Mouse (Mus musculus): Measurements from ENCODE around the gene Fbxl3. TPM values are rescaled to one million over a fixed set of nuclear protein-coding genes. Genes with fewer than 3 reads are reported as not detected.

Fbxl3 gene
- total RNA-seq, 2 experiments from 2014 or later, result 40.0 to 48.0 TPM

GRCm38 (mm10) chr14:103086671-103087324, 12.6 kb downstream of the Fbxl3 start:
- ATAC-seq (replicated peaks; ENCODE audit: poor library complexity, severe bottlenecking), result 0 out of 2 replicates have a peak, but pooled peaks have one; percentile 21

- no peak for ATAC-seq (replicated peaks; ENCODE audit: poor library complexity, severe bottlenecking)
Observed at GRCm38 (mm10) chr14:103085840-103086533, 13.4 kb downstream of the Fbxl3 start.

- ATAC-seq (replicated peaks; ENCODE audit: poor library complexity, severe bottlenecking), result no peak
Observed at GRCm38 (mm10) chr14:103079209-103079977, 20.0 kb downstream of the Fbxl3 start.

- peak; percentile 62 for ATAC-seq (replicated peaks; ENCODE audit: poor library complexity, severe bottlenecking)
Observed at GRCm38 (mm10) chr14:103078006-103078912, 21.1 kb downstream of the Fbxl3 start.

GRCm38 (mm10) chr14:103077272-103078005, 21.9 kb downstream of the Fbxl3 start:
- ATAC-seq (replicated peaks; ENCODE audit: poor library complexity, severe bottlenecking), result no peak

GRCm38 (mm10) chr14:103075166-103075565, 24.2 kb downstream of the Fbxl3 start:
- ATAC-seq (replicated peaks; ENCODE audit: poor library complexity, severe bottlenecking), result no peak

GRCm38 (mm10) chr14:103073825-103074224, 25.5 kb downstream of the Fbxl3 start:
- ATAC-seq (replicated peaks; ENCODE audit: poor library complexity, severe bottlenecking), result no peak

- ATAC-seq (replicated peaks; ENCODE audit: poor library complexity, severe bottlenecking), result no peak
Observed at GRCm38 (mm10) chr14:103072731-103073130, 26.6 kb downstream of the Fbxl3 start.

GRCm38 (mm10) chr14:103071471-103071870, 27.9 kb downstream of the Fbxl3 start:
- no peak for ATAC-seq (replicated peaks; ENCODE audit: poor library complexity, severe bottlenecking)

- peak; percentile 66 for ATAC-seq (replicated peaks; ENCODE audit: poor library complexity, severe bottlenecking)
Observed at GRCm38 (mm10) chr14:103070790-103071189, 28.6 kb downstream of the Fbxl3 start.

GRCm38 (mm10) chr14:103069864-103070611, 29.3 kb downstream of the Fbxl3 start, which contains the start of gene Cln5:
TSS of gene Cln5 (plus strand) at chr14:103070216.
- ATAC-seq (replicated peaks; ENCODE audit: poor library complexity, severe bottlenecking), result peak; percentile 73

- ATAC-seq (replicated peaks; ENCODE audit: poor library complexity, severe bottlenecking), result no peak
Observed at GRCm38 (mm10) chr14:103069465-103069863, 29.9 kb downstream of the Fbxl3 start.

- ATAC-seq (replicated peaks; ENCODE audit: poor library complexity, severe bottlenecking), result peak; percentile 57
Observed at GRCm38 (mm10) chr14:103065294-103066167, 33.8 kb downstream of the Fbxl3 start.

GRCm38 (mm10) chr14:103059495-103059894, 39.9 kb downstream of the Fbxl3 start:
- ATAC-seq (replicated peaks; ENCODE audit: poor library complexity, severe bottlenecking), result peak; percentile 46

- ATAC-seq (replicated peaks; ENCODE audit: poor library complexity, severe bottlenecking), result peak; percentile 93
Observed at GRCm38 (mm10) chr14:103058998-103059397, 40.4 kb downstream of the Fbxl3 start.

- ATAC-seq (replicated peaks; ENCODE audit: poor library complexity, severe bottlenecking), result no peak
Observed at GRCm38 (mm10) chr14:103056601-103057000, 42.8 kb downstream of the Fbxl3 start.

- ATAC-seq (replicated peaks; ENCODE audit: poor library complexity, severe bottlenecking), result no peak
Observed at GRCm38 (mm10) chr14:103054731-103055130, 44.6 kb downstream of the Fbxl3 start.
